Mouse (Mus musculus) urinary bladder, postnatal 25 days (tissue): ENCODE results near the gene Camk1d.

Experiments used
- DNase-seq: peaks from one replicate; pipeline ENCODE4 v3.0.0; 2022; ENCODE audit warnings: low spot score

Camk1d gene

GRCm38 (mm10) chr2:5707871-5708733 is 6.2 kb downstream of the Camk1d start:
- no peak for DNase-seq

- no peak for DNase-seq
These were observed 7.7 kb downstream of the Camk1d start for GRCm38 (mm10) chr2:5706618-5707017.

GRCm38 (mm10) chr2:5702370-5702769 is 11.9 kb downstream of the Camk1d start:
- DNase-seq: no peak

GRCm38 (mm10) chr2:5700931-5701330 is 13.4 kb downstream of the Camk1d start:
- no peak for DNase-seq

GRCm38 (mm10) chr2:5698451-5698850 is 15.9 kb downstream of the Camk1d start:
- DNase-seq: no peak

- DNase-seq: no peak
These were observed 20.2 kb downstream of the Camk1d start for GRCm38 (mm10) chr2:5694094-5694493.

GRCm38 (mm10) chr2:5691729-5692128 is 22.6 kb downstream of the Camk1d start:
- no peak for DNase-seq

GRCm38 (mm10) chr2:5683366-5683765 is 30.9 kb downstream of the Camk1d start:
- no peak for DNase-seq

GRCm38 (mm10) chr2:5681909-5682308 is 32.4 kb downstream of the Camk1d start:
- DNase-seq: no peak

- no peak for DNase-seq
These were observed 33.0 kb downstream of the Camk1d start for GRCm38 (mm10) chr2:5681302-5681701.

GRCm38 (mm10) chr2:5679055-5679454 is 35.3 kb downstream of the Camk1d start:
- no peak for DNase-seq

- no peak for DNase-seq
These were observed 36.8 kb downstream of the Camk1d start for GRCm38 (mm10) chr2:5677472-5677871.

GRCm38 (mm10) chr2:5676786-5677185 is 37.5 kb downstream of the Camk1d start:
- DNase-seq: no peak

- no peak for DNase-seq
These were observed 38.2 kb downstream of the Camk1d start for GRCm38 (mm10) chr2:5676143-5676483.

GRCm38 (mm10) chr2:5675431-5676142 is 38.7 kb downstream of the Camk1d start:
- DNase-seq: no peak

GRCm38 (mm10) chr2:5674512-5674911 is 39.8 kb downstream of the Camk1d start:
- DNase-seq: no peak

GRCm38 (mm10) chr2:5673816-5674215 is 40.5 kb downstream of the Camk1d start:
- no peak for DNase-seq

GRCm38 (mm10) chr2:5672906-5673589 is 41.3 kb downstream of the Camk1d start:
- DNase-seq: no peak

- no peak for DNase-seq
These were observed 44.2 kb downstream of the Camk1d start for GRCm38 (mm10) chr2:5670146-5670545.

GRCm38 (mm10) chr2:5669498-5670040 is 44.7 kb downstream of the Camk1d start:
- DNase-seq: no peak

- no peak for DNase-seq
These were observed 45.4 kb downstream of the Camk1d start for GRCm38 (mm10) chr2:5668940-5669339.

GRCm38 (mm10) chr2:5663499-5663898 is 50.8 kb downstream of the Camk1d start:
- DNase-seq: no peak

GRCm38 (mm10) chr2:5661946-5662345 is 52.4 kb downstream of the Camk1d start:
- DNase-seq: no peak
